Mouse (Mus musculus) bone marrow macrophage, adult 2 months (primary cell): Measurements from ENCODE around the gene Klrg1. TPM values are rescaled to one million over a fixed set of nuclear protein-coding genes. Genes with fewer than 3 reads are reported as not detected.

Source experiments
- H3K27ac ChIP-seq: 2 replicates; pipeline ENCODE4 v1.5.1; 2012; ENCODE audit warnings: low read depth, low read length; ENCODE audit not compliant: insufficient read depth
- H3K4me1 ChIP-seq: 2 replicates; pipeline ENCODE4 v1.6.1; 2012; ENCODE audit warnings: low read length; ENCODE audit not compliant: control insufficient read depth, insufficient read depth
- H3K4me3 ChIP-seq: 2 replicates; pipeline ENCODE4 v1.5.1; 2012; ENCODE audit warnings: mild to moderate bottlenecking, low read length, moderate library complexity; ENCODE audit not compliant: insufficient read depth
- CTCF ChIP-seq: IDR thresholded peaks from 2 replicates; pipeline ENCODE4 v1.5.1; 2012; ENCODE audit warnings: low read depth, mild to moderate bottlenecking, low read length, moderate library complexity
- POLR2A ChIP-seq: IDR thresholded peaks from 2 replicates; pipeline ENCODE4 v1.6.1; 2012; ENCODE audit warnings: mild to moderate bottlenecking, low read depth, low read length, borderline replicate concordance
- polyA plus RNA-seq: library from polyadenylated mRNA; stranded (reverse); fragments of >200 nt; gene quantifications from 2 replicates; pipeline ENCODE4 v1.2.4, GENCODE M21; 2012; ENCODE audit not compliant: missing spikeins, insufficient read depth, insufficient read length

The Klrg1 gene
- polyA plus RNA-seq, 1 experiment, result not detected

DNA sequence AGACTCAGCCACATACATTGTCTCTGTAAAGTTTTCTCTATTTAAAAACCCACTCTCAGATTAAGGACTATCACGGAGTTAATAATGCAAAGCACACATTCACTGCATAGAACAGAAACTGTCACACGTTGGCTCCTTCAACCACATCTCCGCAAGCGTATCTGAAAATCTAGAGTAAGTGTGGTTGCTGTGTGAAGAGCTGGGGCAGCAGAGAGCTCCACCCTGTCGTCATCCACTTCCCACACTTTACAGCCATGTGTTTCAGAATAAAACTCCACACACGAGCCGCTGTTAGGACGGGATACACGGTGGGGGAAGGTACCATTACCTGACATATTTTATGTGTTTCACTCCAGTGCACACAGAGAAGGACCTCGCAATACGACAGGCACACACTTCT lies 12.5 kb downstream of the Klrg1 start:
- Histone ChIP-seq H3K27ac (no peak overlapping the region), H3K4me1 (no peaks in the 10 kb centered on the region), H3K4me3 (no peak overlapping the region)
- TF ChIP-seq CTCF, result no peak
- no peak for TF ChIP-seq POLR2A

DNA sequence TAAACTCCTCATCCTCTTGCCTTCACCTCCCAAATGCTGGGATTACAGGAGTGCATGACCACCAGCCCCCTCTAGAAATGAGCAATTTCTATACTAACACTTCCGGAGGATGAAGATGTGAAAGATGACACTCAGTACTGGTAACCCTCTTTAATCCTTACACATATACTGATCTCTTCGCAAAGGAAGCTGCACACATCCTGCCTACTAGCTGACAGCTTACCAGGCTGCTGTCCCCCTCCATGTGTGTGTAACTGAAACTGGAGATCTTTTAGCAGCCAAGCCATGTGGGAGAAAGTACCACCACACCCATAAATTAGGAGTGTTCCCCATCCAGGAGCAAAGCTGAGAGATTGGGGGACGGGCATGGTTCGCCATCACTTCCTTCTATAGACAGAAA lies 13.5 kb downstream of the Klrg1 start:
- no peaks in the 10 kb centered on the region for H3K4me1 ChIP-seq
- no peak for TF ChIP-seq CTCF
- TF ChIP-seq POLR2A, result no peak
- no peak overlapping the region for H3K4me3 ChIP-seq
- no peak overlapping the region for H3K27ac ChIP-seq

DNA sequence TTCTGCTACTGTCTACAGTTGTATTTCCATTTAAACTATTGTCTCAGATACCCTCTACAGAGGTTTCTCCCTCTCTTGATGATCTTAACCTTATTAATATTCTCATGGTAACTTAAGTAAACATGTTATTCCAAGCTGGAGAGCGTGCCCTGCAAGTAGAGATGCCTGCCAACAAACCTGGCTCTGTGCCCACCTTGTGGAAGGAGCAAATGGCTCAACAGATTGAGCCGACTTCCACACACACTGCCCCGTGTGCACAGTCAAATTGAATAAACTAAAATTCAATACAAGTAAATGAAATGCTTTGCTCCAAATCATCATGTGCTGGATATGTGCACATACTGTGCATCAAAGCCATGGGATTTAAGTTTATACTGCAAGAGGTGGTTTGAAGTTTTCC lies 14.1 kb downstream of the Klrg1 start:
- H3K27ac ChIP-seq, result no peak overlapping the region
- TF ChIP-seq CTCF, result no peak
- no peak for TF ChIP-seq POLR2A
- H3K4me3 ChIP-seq, result no peak overlapping the region
- H3K4me1 ChIP-seq, result no peaks in the 10 kb centered on the region

DNA sequence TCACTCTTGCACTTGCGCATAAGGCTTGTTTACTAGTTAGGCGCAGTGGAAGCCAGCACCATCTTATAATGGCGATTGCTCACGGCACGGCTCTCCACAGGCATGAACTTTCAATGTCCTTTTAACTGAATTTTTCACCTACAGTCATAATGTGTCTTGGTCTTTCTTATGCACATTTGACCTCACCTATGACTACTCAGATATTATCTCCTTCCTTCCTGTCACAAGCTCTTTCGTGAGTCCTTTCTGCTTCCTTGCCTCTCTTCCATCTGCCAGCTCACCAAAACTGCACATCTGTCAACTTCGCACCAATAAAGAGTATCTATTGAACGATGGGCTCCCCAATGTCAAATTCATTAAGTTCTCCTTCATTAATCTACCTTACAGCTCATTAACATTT lies 20.1 kb downstream of the Klrg1 start:
- no peak overlapping the region for H3K4me3 ChIP-seq
- H3K27ac ChIP-seq, result no peak overlapping the region
- no peaks in the 10 kb centered on the region for H3K4me1 ChIP-seq
- TF ChIP-seq POLR2A (no peak), CTCF (no peak)

DNA sequence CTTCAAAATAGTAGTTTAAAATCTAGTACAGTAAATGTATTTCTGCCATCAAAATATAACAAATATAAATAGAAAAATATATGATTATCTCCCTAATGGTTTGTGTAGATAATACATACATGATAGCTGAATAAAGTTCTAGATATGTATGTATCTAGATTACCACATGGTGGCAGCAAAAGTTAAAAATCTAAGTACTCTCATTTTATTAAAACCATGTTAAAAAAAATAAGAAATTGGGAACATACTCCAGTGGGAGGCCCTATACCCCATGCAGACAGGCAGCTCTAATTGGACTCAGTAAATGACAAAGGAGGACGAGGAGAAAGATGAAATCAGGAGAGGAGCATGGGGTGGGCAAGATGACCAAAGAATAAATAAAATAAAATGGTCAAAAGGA lies 30.5 kb downstream of the Klrg1 start:
- no peak for TF ChIP-seq CTCF
- TF ChIP-seq POLR2A, result no peak
- no peak overlapping the region for H3K27ac ChIP-seq
- H3K4me3 ChIP-seq, result no peak overlapping the region
- H3K4me1 ChIP-seq, result no peaks in the 10 kb centered on the region

- H3K4me1 ChIP-seq, result no peaks in the 10 kb centered on the region
- no peak overlapping the region for H3K27ac ChIP-seq
- no peak overlapping the region for H3K4me3 ChIP-seq
- no peak for TF ChIP-seq CTCF
- TF ChIP-seq POLR2A, result no peak
Observed at GRCm38 (mm10) chr6:122250033-122250432, 32.6 kb downstream of the Klrg1 start.

Other genes with a start within 250 kb of the Klrg1 start
- 229 and 236 TPM in 2 replicates for gene M6pr, start 25.8 kb upstream of the Klrg1 start, polyA plus RNA-seq
- 10.2 and 11.2 TPM in 2 replicates for gene Phc1, start 57.7 kb upstream of the Klrg1 start, polyA plus RNA-seq
- not detected in 2 replicates for gene Rimklb, start 215.9 kb upstream of the Klrg1 start, polyA plus RNA-seq
- gene Mfap5, start 223.0 kb upstream of the Klrg1 start, polyA plus RNA-seq, result 0.32 TPM in 1 of 2 replicates, not detected in the other